Comparison of ENCODE assay signal across 21 mouse cellular contexts in the genomic region with DNA sequence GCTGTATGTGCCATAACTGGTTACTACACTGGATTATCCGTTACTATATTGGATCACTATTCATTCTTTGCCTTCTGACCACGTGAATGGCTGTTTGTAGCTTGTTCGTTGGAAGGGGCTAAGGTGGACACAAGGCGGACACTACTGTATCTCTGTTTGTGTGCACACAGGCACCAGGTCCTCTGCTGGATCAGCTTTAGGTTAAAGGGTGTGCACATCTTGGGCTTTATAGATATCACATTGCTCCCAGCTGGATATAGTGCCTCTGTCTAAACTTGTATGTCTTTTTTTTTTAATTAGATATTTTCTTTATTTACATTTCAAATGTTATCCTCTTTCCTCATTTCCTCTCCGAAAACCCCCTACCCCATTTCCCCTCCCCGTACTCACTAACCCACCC. TPM values are rescaled to one million over a fixed set of nuclear protein-coding genes. Genes with fewer than 3 reads are reported as not detected.
"Had no signal": no experiment of that assay in that cellular context is flagged by ENCODE, and none has a peak within 500 bp of the region (broad histone marks: within the 10 kb centered on the region; RNA-seq: fewer than 3 reads in every experiment).

No protein-coding gene starts in this region.

- DNase-seq: kidney, adult 8-10 months; kidney, postnatal 10 days; kidney, postnatal 36 days; layer of hippocampus, postnatal 36 days; lung, adult 18-20 months; lung, postnatal 10 days; lung, postnatal 36 days; retina, postnatal 1 day; right cerebral cortex, postnatal 25 days; thymus, postnatal 25 days had no signal

- H3K9me3 ChIP-seq: kidney, embryonic 15.5 days; lung, embryonic 15.5 days; megakaryocyte, embryonic 14.5 days; midbrain, embryonic 10.5 days; midbrain, embryonic 13.5 days; neural tube, embryonic 13.5 days had no signal

- ATAC-seq: intestine, postnatal 0 days; midbrain, embryonic 13.5 days; midbrain, embryonic 16.5 days had no signal

- H3K4me2 ChIP-seq: kidney, embryonic 15.5 days; lung, embryonic 15.5 days; midbrain, embryonic 13.5 days; neural tube, embryonic 13.5 days had no signal

- H3K27ac ChIP-seq: kidney, embryonic 15.5 days; left cerebral cortex, adult 2 months; lung, embryonic 15.5 days; midbrain, embryonic 10.5 days; midbrain, embryonic 13.5 days; neural tube, embryonic 13.5 days had no signal

- H3K9ac ChIP-seq: kidney, embryonic 15.5 days; lung, embryonic 15.5 days; midbrain, embryonic 13.5 days; neural tube, embryonic 13.5 days had no signal

- H3K4me1 ChIP-seq: kidney, embryonic 15.5 days; lung, embryonic 15.5 days; midbrain, embryonic 10.5 days; midbrain, embryonic 13.5 days; neural tube, embryonic 13.5 days had no signal

- H3K4me3 ChIP-seq: kidney, embryonic 15.5 days; left cerebral cortex, adult 2 months; lung, embryonic 15.5 days; megakaryocyte, embryonic 14.5 days; midbrain, embryonic 10.5 days; midbrain, embryonic 13.5 days; myocyte; neural tube, embryonic 13.5 days had no signal

- H3K27me3 ChIP-seq: kidney, embryonic 15.5 days; lung, embryonic 15.5 days; megakaryocyte, embryonic 14.5 days; midbrain, embryonic 13.5 days; neural tube, embryonic 13.5 days had no signal

RNA-seq across cellular contexts. Expression of a gene that starts 17.1 kb away (rescaled TPM):
- total RNA-seq: monocyte, adult 5-6 weeks had no signal
